Mouse (Mus musculus): ENCODE data around the gene 1700028J19Rik. TPM values are rescaled to one million over a fixed set of nuclear protein-coding genes. Genes with fewer than 3 reads are reported as not detected.
"Not testable (repeated sequence)": the region's sequence is repeated elsewhere in the genome, so short reads cannot be mapped to it uniquely, and the experiment has no call there.

Gene 1700028J19Rik
- polyA plus RNA-seq, 1 experiment from 2014 or later = 1.1 TPM

- Histone ChIP-seq H3K4me1 (replicated peaks; ENCODE audit: control insufficient read depth, insufficient read depth, low read length) (no peaks in the 10 kb centered on the region), H3K4me3 (ENCODE audit: low read depth, low read length) (no peak within 1 kb of the TSS), H3K27ac (ENCODE audit: low read depth, low read length) (no peak within 1 kb of the TSS), H3K27me3 (replicated peaks; ENCODE audit: control insufficient read depth, insufficient read depth, low read length) (no peaks in the 10 kb centered on the region), H3K9ac (ENCODE audit: low read depth, low read length) (no peak within 1 kb of the TSS), H3K36me3 (ENCODE audit: control insufficient read depth, insufficient read depth) (no peaks in the 10 kb centered on the region), H3K9me3 (ENCODE audit: control insufficient read depth) (no peaks in the 10 kb centered on the region), H3K4me2 (replicated peaks; ENCODE audit: low read depth) (no peak within 1 kb of the TSS)
- no peak for TF ChIP-seq CTCF (IDR thresholded peaks at IDR 0.05; ENCODE audit: low read depth)
- ATAC-seq = no peak
- WGBS = 89% methylated on average over 1 of the region's 1 CpGs
Measured at GRCm38 (mm10) chr7:44215645-44216044, 30.9 kb downstream of the 1700028J19Rik start, which contains the start of gene Klk1b5. TSS of gene Klk1b5 (plus strand) at chr7:44215945.

DNA sequence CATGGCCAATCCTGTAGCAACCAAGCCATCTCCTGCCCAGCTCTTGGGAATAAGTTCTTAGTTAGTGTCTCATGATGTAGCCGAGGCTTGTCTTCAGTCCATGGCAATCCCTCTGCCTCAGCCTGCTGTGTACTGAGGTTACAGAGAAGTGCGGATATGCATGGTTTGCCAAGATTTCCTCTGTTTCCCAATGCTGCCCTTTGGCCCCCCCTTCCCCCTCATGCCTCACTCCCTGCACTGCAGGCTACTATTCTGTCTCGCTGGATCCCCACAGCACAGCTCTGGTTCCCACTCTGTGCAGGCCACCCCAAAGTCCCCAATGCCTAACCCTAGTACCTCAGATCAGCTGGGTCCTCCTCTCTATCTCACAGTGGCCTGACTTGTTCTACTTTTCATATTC, 38.2 kb downstream of the 1700028J19Rik start:
- 70% methylated on average over 3 of the region's 3 CpGs for WGBS
- Histone ChIP-seq H3K4me1 (replicated peaks; ENCODE audit: control insufficient read depth, insufficient read depth, low read length) (no peaks in the 10 kb centered on the region), H3K9me3 (ENCODE audit: control insufficient read depth) (no peaks in the 10 kb centered on the region), H3K27ac (ENCODE audit: low read depth, low read length) (no peak overlapping the region), H3K4me2 (replicated peaks; ENCODE audit: low read depth) (no peak overlapping the region), H3K4me3 (ENCODE audit: low read depth, low read length) (no peak overlapping the region), H3K9ac (ENCODE audit: low read depth, low read length) (no peak overlapping the region), H3K36me3 (ENCODE audit: control insufficient read depth, insufficient read depth) (no peaks in the 10 kb centered on the region), H3K27me3 (replicated peaks; ENCODE audit: control insufficient read depth, insufficient read depth, low read length) (no peaks in the 10 kb centered on the region)
- no peak for ATAC-seq
- no peak for TF ChIP-seq CTCF (IDR thresholded peaks at IDR 0.05; ENCODE audit: low read depth)

DNA sequence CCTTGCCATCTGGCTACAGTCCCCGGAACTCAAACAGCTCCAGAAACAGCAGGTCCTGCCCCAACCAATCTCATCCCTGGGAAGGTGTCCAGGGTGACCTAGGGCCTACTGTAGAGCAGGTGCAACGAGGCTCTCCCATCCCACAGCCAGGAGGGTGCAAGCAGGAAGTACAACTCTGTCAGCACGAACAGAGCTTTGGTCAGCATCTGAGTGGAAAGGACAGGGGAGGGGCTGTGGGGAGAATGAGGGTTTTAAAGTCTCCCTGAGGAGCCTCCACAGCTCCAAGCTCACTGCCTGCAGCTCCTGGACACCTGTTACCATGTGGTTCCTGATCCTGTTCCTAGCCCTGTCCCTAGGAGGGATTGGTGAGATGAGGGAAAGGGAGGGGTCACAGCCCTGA, 39.4 kb downstream of the 1700028J19Rik start, which contains the start of gene Klk1b4:
TSS of gene Klk1b4 (plus strand) at position 301 of the 400 bp plus-strand sequence.
- not testable (repeated sequence) for H3K36me3 ChIP-seq (ENCODE audit: control insufficient read depth, insufficient read depth); ATAC-seq; H3K4me1 ChIP-seq (replicated peaks; ENCODE audit: control insufficient read depth, insufficient read depth, low read length); H3K4me2 ChIP-seq (replicated peaks; ENCODE audit: low read depth); H3K4me3 ChIP-seq (ENCODE audit: low read depth, low read length); H3K9ac ChIP-seq (ENCODE audit: low read depth, low read length); H3K27me3 ChIP-seq (replicated peaks; ENCODE audit: control insufficient read depth, insufficient read depth, low read length); H3K9me3 ChIP-seq (ENCODE audit: control insufficient read depth); H3K27ac ChIP-seq (ENCODE audit: low read depth, low read length)
- WGBS = 31% methylated on average over 3 of the region's 3 CpGs

DNA sequence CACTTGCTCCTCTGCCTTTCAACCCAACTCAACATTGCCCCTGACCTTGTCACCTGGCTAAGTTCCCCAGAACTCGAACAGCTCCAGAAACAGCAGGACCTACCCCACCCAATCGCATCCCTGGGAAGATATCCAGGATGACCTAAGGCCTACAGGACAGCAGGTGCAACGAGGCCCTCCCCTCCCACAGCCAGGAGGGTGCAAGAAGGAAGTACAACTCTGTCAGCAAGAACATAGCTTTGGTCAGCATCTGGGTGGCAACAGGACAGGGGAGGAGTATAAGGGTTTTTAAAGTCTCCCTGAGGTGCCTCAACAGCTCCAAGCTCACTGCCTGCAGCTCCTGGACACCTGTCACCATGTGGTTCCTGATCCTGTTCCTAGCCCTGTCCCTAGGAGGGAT, 48.6 kb downstream of the 1700028J19Rik start, which contains the start of gene Klk1b3:
TSS of gene Klk1b3 (plus strand) at position 301 of the 400 bp plus-strand sequence.
- Histone ChIP-seq H3K4me2 (replicated peaks; ENCODE audit: low read depth) (no peak within 1 kb of the TSS), H3K36me3 (ENCODE audit: control insufficient read depth, insufficient read depth) (no peaks in the 10 kb centered on the region), H3K9me3 (ENCODE audit: control insufficient read depth) (no peaks in the 10 kb centered on the region), H3K4me1 (replicated peaks; ENCODE audit: control insufficient read depth, insufficient read depth, low read length) (no peaks in the 10 kb centered on the region), H3K27me3 (replicated peaks; ENCODE audit: control insufficient read depth, insufficient read depth, low read length) (no peaks in the 10 kb centered on the region), H3K27ac (ENCODE audit: low read depth, low read length) (no peak within 1 kb of the TSS), H3K4me3 (ENCODE audit: low read depth, low read length) (no peak within 1 kb of the TSS), H3K9ac (ENCODE audit: low read depth, low read length) (no peak within 1 kb of the TSS)
- WGBS = 58% methylated on average over 3 of the region's 3 CpGs
- TF ChIP-seq CTCF (IDR thresholded peaks at IDR 0.05; ENCODE audit: low read depth) = no peak
- no peak for ATAC-seq

DNA sequence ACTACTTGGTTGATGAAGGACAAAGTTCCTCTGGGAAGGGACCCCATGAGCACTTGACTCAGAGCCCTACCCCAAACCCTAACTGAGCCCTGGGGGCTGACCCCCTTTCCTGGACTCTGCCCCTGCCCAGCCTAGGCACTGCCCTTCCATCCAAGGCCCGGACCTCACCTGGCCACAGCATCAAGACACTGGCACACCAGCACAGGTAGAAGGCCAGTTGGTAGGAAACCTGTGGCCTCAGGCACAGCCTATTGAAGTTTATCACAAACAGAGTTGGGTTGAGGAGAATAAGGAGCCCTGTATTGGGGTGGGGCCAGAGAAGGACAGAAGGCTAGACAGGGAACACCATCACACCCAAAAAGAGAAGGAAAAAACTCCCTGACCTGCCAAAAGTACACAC, 53.0 kb downstream of the 1700028J19Rik start:
- 75% methylated on average over 1 of the region's 1 CpGs for WGBS
- not testable (repeated sequence) for H3K27me3 ChIP-seq (replicated peaks; ENCODE audit: control insufficient read depth, insufficient read depth, low read length); H3K36me3 ChIP-seq (ENCODE audit: control insufficient read depth, insufficient read depth); ATAC-seq; H3K4me1 ChIP-seq (replicated peaks; ENCODE audit: control insufficient read depth, insufficient read depth, low read length); H3K9ac ChIP-seq (ENCODE audit: low read depth, low read length); H3K4me3 ChIP-seq (ENCODE audit: low read depth, low read length); H3K9me3 ChIP-seq (ENCODE audit: control insufficient read depth); H3K27ac ChIP-seq (ENCODE audit: low read depth, low read length); H3K4me2 ChIP-seq (replicated peaks; ENCODE audit: low read depth)

GRCm38 (mm10) chr7:44187936-44188335, 58.6 kb downstream of the 1700028J19Rik start, which contains the start of gene Klk1b24:
TSS of gene Klk1b24 (plus strand) at chr7:44188236.
- not testable (repeated sequence) for H3K27ac ChIP-seq (ENCODE audit: low read depth, low read length)

DNA sequence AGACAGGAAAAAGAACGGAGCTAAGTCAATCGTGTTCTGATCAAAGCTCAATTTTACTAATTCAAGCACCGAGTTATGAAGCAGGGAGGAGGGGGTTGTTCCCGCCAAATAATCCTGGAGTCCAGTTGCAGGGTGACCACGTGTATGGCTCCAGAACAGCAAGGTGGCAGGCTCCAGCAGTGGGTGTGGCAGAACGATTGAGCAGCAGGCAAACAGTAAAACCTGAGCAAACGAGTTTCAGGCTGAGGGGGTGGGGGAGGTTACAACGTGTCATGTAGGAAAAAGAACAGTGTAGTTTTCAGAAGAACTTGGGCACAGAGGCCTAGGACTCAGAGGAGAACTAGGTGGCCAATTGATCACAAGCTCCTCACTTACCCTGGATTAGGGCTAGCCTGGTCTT, 60.0 kb downstream of the 1700028J19Rik start:
- not testable (repeated sequence) for H3K4me2 ChIP-seq (replicated peaks; ENCODE audit: low read depth); H3K9me3 ChIP-seq (ENCODE audit: control insufficient read depth); H3K27me3 ChIP-seq (replicated peaks; ENCODE audit: control insufficient read depth, insufficient read depth, low read length); H3K4me1 ChIP-seq (replicated peaks; ENCODE audit: control insufficient read depth, insufficient read depth, low read length); H3K4me3 ChIP-seq (ENCODE audit: low read depth, low read length); H3K36me3 ChIP-seq (ENCODE audit: control insufficient read depth, insufficient read depth); H3K27ac ChIP-seq (ENCODE audit: low read depth, low read length); H3K9ac ChIP-seq (ENCODE audit: low read depth, low read length); ATAC-seq
- WGBS = 38% methylated on average over 8 of the region's 8 CpGs

More at GRCm38 (mm10) chr7:44187936-44188335, 58.6 kb downstream of the 1700028J19Rik start, which contains the start of gene Klk1b24:
- H3K9ac ChIP-seq (ENCODE audit: low read depth, low read length); H3K4me1 ChIP-seq (replicated peaks; ENCODE audit: control insufficient read depth, insufficient read depth, low read length); ATAC-seq; H3K9me3 ChIP-seq (ENCODE audit: control insufficient read depth); H3K4me2 ChIP-seq (replicated peaks; ENCODE audit: low read depth); H3K4me3 ChIP-seq (ENCODE audit: low read depth, low read length); H3K36me3 ChIP-seq (ENCODE audit: control insufficient read depth, insufficient read depth); H3K27me3 ChIP-seq (replicated peaks; ENCODE audit: control insufficient read depth, insufficient read depth, low read length): not testable (repeated sequence)

Other genes with a start within 250 kb of the 1700028J19Rik start
- gene Klk1b26, start 234.5 kb downstream of the 1700028J19Rik start, polyA plus RNA-seq (2015; fragmentation: Nextera tagmentation; extraction: Ambion mirVana) = not detected in 2 replicates
- gene Klk1b27, start 194.4 kb downstream of the 1700028J19Rik start, polyA plus RNA-seq (2015; fragmentation: Nextera tagmentation; extraction: Ambion mirVana) = not detected in 2 replicates
- gene Klk1b21, start 144.4 kb downstream of the 1700028J19Rik start, polyA plus RNA-seq (2015; fragmentation: Nextera tagmentation; extraction: Ambion mirVana) = not detected in 2 replicates
- gene Klk1b22, start 134.0 kb downstream of the 1700028J19Rik start, polyA plus RNA-seq (2015; fragmentation: Nextera tagmentation; extraction: Ambion mirVana) = not detected in 2 replicates
- gene Klk1b16, start 109.9 kb downstream of the 1700028J19Rik start, polyA plus RNA-seq (2015; fragmentation: Nextera tagmentation; extraction: Ambion mirVana) = not detected in 2 replicates
- gene Klk1b24, start 58.5 kb downstream of the 1700028J19Rik start, polyA plus RNA-seq (2015; fragmentation: Nextera tagmentation; extraction: Ambion mirVana) = not detected in 2 replicates
- not detected in 2 replicates for gene Klk1b3, start 48.5 kb downstream of the 1700028J19Rik start, polyA plus RNA-seq (2015; fragmentation: Nextera tagmentation; extraction: Ambion mirVana)
- not detected in 2 replicates for gene Klk1b4, start 39.3 kb downstream of the 1700028J19Rik start, polyA plus RNA-seq (2015; fragmentation: Nextera tagmentation; extraction: Ambion mirVana)
- gene Klk1b5, start 30.8 kb downstream of the 1700028J19Rik start, polyA plus RNA-seq (2015; fragmentation: Nextera tagmentation; extraction: Ambion mirVana) = not detected in 2 replicates
- 23.0 and 35.6 TPM in 2 replicates for gene Klk1, start 21.3 kb downstream of the 1700028J19Rik start, polyA plus RNA-seq (2015; fragmentation: Nextera tagmentation; extraction: Ambion mirVana)
- not detected in 2 replicates for gene Gm36864, start 10.5 kb downstream of the 1700028J19Rik start, polyA plus RNA-seq (2015; fragmentation: Nextera tagmentation; extraction: Ambion mirVana)
- 40.3 and 42.3 TPM in 2 replicates for gene 2410002F23Rik, start within 50 bp of the 1700028J19Rik start, polyA plus RNA-seq (2015; fragmentation: Nextera tagmentation; extraction: Ambion mirVana)
- gene Acp4, start 10.7 kb upstream of the 1700028J19Rik start, polyA plus RNA-seq (2015; fragmentation: Nextera tagmentation; extraction: Ambion mirVana) = not detected in 2 replicates
- gene Gm15517, start 14.8 kb upstream of the 1700028J19Rik start, polyA plus RNA-seq (2015; fragmentation: Nextera tagmentation; extraction: Ambion mirVana) = not detected in 2 replicates
- 3.5 and 3.8 TPM in 2 replicates for gene Clec11a, start 60.2 kb upstream of the 1700028J19Rik start, polyA plus RNA-seq (2015; fragmentation: Nextera tagmentation; extraction: Ambion mirVana)
- 0.39 and 0.44 TPM in 2 replicates for gene Shank1, start 63.6 kb upstream of the 1700028J19Rik start, polyA plus RNA-seq (2015; fragmentation: Nextera tagmentation; extraction: Ambion mirVana)
- gene Syt3, start 137.4 kb upstream of the 1700028J19Rik start, polyA plus RNA-seq (2015; fragmentation: Nextera tagmentation; extraction: Ambion mirVana) = 0.55 and 0.58 TPM in 2 replicates
- gene 1700008O03Rik, start 139.1 kb upstream of the 1700028J19Rik start, polyA plus RNA-seq (2015; fragmentation: Nextera tagmentation; extraction: Ambion mirVana) = 0.51 and 0.60 TPM in 2 replicates
- 0.35 and 0.54 TPM in 2 replicates for gene Lrrc4b, start 182.3 kb upstream of the 1700028J19Rik start, polyA plus RNA-seq (2015; fragmentation: Nextera tagmentation; extraction: Ambion mirVana)
- gene Aspdh, start 218.7 kb upstream of the 1700028J19Rik start, polyA plus RNA-seq (2015; fragmentation: Nextera tagmentation; extraction: Ambion mirVana) = 1.5 and 1.7 TPM in 2 replicates
- gene Josd2, start 221.3 kb upstream of the 1700028J19Rik start, polyA plus RNA-seq (2015; fragmentation: Nextera tagmentation; extraction: Ambion mirVana) = 28.6 and 30.3 TPM in 2 replicates
- 68.6 and 74.8 TPM in 2 replicates for gene Emc10, start 249.8 kb upstream of the 1700028J19Rik start, polyA plus RNA-seq (2015; fragmentation: Nextera tagmentation; extraction: Ambion mirVana)
- 4.4 and 5.2 TPM in 2 replicates for gene Fam71e1, start 249.9 kb upstream of the 1700028J19Rik start, polyA plus RNA-seq (2015; fragmentation: Nextera tagmentation; extraction: Ambion mirVana)

All from intestine, postnatal 0 days (tissue).